Mouse (Mus musculus) intestine, postnatal 0 days (tissue): ENCODE results near the gene Cdx4. TPM values are rescaled to one million over a fixed set of nuclear protein-coding genes. Genes with fewer than 3 reads are reported as not detected.

Experiments used
- ATAC-seq: fragments of 200-750 bp; cut with Nextera tagmentation; 2 replicates; pipeline ENCODE4 v1.8.0; 2017; ENCODE audit warnings: mild to moderate bottlenecking, moderate TSS enrichment, moderate library complexity
- H3K27ac ChIP-seq: fragments of 300-500 bp; sonication (generic); 2 replicates; pipeline ENCODE4 v1.5.1; 2014; ENCODE audit warnings: mild to moderate bottlenecking, low read depth, low read length, moderate library complexity
- H3K27me3 ChIP-seq: fragments of 300-500 bp; sonication (generic); replicated peaks from 2 replicates; pipeline ENCODE4 v1.6.1; 2014; ENCODE audit warnings: low read length, mixed read lengths; ENCODE audit not compliant: control insufficient read depth, insufficient read depth
- H3K36me3 ChIP-seq: fragments of 300-500 bp; sonication (generic); 2 replicates; pipeline ENCODE4 v1.6.1; 2014; ENCODE audit warnings: mild to moderate bottlenecking, moderate library complexity; ENCODE audit not compliant: control insufficient read depth, insufficient read depth
- H3K4me1 ChIP-seq: fragments of 300-500 bp; sonication (generic); replicated peaks from 2 replicates; pipeline ENCODE4 v1.6.1; 2014; ENCODE audit warnings: antibody characterized with exemption, low read length, mixed read lengths; ENCODE audit not compliant: control insufficient read depth, insufficient read depth
- H3K4me2 ChIP-seq: fragments of 300-500 bp; sonication (generic); replicated peaks from 2 replicates; pipeline ENCODE4 v1.6.1; 2014; ENCODE audit warnings: low read depth, mild to moderate bottlenecking, moderate library complexity
- H3K4me3 ChIP-seq: fragments of 300-500 bp; sonication (generic); 2 replicates; pipeline ENCODE4 v1.5.1; 2014; ENCODE audit warnings: low read depth, low read length
- H3K9ac ChIP-seq: fragments of 300-500 bp; sonication (generic); 2 replicates; pipeline ENCODE4 v1.6.1; 2014; ENCODE audit warnings: mild to moderate bottlenecking, low read depth, low read length
- H3K9me3 ChIP-seq: fragments of 300-500 bp; sonication (generic); 2 replicates; pipeline ENCODE4 v1.6.1; 2016; ENCODE audit warnings: mixed run types; ENCODE audit not compliant: control insufficient read depth
- CTCF ChIP-seq: sonication (generic); IDR thresholded peaks from 2 replicates; pipeline ENCODE4 v1.5.1; 2016; ENCODE audit warnings: low read depth, mild to moderate bottlenecking, control low read depth, antibody characterized with exemption, moderate library complexity
- WGBS: fragments of 180-500 bp; shearing (Covaris S2); extraction: QIAGEN DNeasy Blood & Tissue Kit; methylation state at CpG from one replicate; pipeline ENCODE4 v1.1.7; 2014; 5-methylcytosine and 5-hydroxymethylcytosine counted together
- polyA plus RNA-seq: library from polyadenylated mRNA; unstranded; fragments of >200 nt; fragmentation: Nextera tagmentation; extraction: Ambion mirVana; gene quantifications from 2 replicates; pipeline ENCODE4 v1.2.1, GENCODE M21; 2015

The Cdx4 gene
- not detected in 2 replicates for polyA plus RNA-seq

DNA sequence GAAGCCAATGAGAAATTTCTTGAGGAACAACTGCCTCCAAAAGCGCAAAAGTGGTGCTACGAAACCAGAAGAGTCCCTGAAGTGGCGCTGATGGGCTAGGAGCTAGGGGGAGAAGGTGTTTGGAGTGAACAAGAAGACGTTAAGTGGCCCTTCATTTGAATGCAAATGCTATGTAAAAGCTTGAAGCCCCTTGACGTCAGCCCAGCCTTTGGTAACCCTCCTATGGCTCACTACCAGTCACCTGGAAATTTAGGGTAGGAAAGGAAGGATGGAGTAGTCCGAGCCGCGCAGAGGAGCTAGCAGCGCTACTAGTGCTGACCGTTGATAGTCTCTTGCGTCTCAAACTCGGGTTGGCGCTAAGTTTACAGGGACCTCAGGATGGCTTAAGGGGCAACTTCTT is at the start of gene Cdx4:
Gene Cdx4, plus strand, starts transcription at position 253 of the 400 bp plus-strand sequence.
- 0 out of 2 replicates have a peak within 1 kb of the TSS, but pooled peaks have one; percentile 3 for H3K4me3 ChIP-seq
- no peak within 1 kb of the TSS for H3K9ac ChIP-seq
- no peaks in the 10 kb centered on the region for H3K4me1 ChIP-seq
- ATAC-seq = no peak
- H3K9me3 ChIP-seq = no peaks in the 10 kb centered on the region
- no peak for TF ChIP-seq CTCF
- H3K27me3 ChIP-seq = peaks cover 22% of the 10 kb centered on the region; the same call in 1 of the 2 replicates
- WGBS = 48% methylated on average over 13 of the region's 13 CpGs
- no peak within 1 kb of the TSS for H3K4me2 ChIP-seq
- no peak within 1 kb of the TSS for H3K27ac ChIP-seq
- no peaks in the 10 kb centered on the region for H3K36me3 ChIP-seq

DNA sequence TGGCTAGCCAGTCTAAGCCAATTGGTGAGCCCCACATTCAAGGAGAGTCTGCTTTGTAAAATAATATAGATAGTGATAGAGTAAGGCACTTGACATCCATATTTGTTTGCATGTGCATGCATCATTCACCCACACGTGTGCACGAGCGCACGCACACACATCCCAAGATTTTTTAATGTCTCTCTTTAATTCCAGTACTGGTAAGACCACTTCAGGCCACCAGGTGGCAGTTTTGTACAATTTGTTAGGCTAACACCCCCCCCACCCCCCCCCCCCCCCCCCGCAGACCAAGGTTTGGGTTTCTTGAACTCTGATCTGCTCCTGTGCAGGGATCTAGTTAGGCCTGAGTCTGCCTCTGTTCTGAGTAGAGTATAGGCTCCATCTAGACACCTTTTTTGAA is 46.9 kb upstream of the Cdx4 start:
- H3K9ac ChIP-seq = no peak overlapping the region
- TF ChIP-seq CTCF = peak; percentile 40
- 77% methylated on average over 4 of the region's 5 CpGs for WGBS
- no peaks in the 10 kb centered on the region for H3K27me3 ChIP-seq
- no peak overlapping the region for H3K27ac ChIP-seq
- H3K9me3 ChIP-seq = no peaks in the 10 kb centered on the region
- H3K36me3 ChIP-seq = no peaks in the 10 kb centered on the region
- H3K4me3 ChIP-seq = no peak overlapping the region
- ATAC-seq = no peak
- no peak overlapping the region for H3K4me2 ChIP-seq
- no peaks in the 10 kb centered on the region for H3K4me1 ChIP-seq

DNA sequence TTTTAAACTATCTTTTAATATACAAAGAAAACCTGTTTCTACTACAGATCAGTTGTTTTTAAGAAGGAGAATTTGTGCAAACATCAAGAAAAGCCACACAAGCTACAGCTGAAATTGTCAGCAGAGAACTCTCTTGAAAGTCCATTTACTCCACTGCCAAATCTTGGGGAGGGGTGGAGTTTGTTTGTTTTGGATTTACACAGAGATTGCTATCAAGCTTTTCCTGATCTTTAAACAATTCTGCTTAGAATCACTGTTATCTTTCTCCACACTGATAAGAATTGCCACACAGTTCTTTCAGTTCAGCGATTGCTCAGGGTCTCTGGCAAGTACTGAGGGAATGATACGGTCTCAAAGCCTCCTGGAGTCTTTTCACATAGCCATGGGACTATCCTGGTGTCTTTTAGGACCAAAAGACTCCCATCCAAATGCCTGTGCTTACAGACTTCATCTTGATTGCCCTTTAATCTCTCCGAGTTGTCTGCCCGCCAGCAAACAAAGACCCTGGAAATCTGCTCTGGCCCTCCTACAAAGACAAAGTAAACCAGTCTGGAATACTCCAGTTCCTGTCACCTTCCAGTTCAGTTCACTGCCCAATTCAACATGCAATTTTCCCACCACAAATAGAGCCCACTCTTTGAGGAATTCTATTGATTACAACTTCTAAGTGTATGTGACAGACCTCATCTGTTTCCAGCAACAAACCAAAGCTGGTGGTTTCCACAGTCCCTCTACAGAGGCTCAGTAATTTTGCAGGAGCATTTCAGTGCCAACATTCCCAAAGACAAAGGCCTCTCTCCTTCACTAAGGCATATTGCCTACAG is 34.1 kb upstream of the Cdx4 start:
- no peak for ATAC-seq
- no peak for TF ChIP-seq CTCF
- no peaks in the 10 kb centered on the region for H3K36me3 ChIP-seq

DNA sequence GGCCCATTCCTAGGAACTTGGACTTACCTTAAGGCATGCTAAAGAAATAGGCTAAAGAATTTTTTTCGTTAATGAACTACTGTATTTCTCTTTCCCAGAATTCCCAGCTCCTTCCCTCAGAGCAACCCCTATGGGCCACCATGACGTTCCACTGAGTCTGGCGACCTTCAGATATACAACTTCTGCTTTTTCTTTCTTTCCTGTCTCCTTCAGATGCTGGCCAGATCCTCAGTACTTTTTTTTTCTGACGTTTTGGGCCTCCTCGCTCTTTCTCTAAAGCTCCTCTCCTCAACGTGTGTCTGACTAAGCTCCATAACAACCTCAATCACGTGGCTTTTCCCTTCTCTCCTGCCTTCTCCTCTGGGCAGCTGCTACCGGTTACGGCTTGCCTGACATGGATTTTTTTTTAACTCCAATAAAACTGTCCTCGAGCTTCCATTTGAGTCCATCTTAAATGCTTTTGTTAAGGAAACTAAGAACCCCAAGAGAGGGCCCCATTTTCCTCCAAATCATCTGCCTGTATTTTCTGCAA is 33.3 kb upstream of the Cdx4 start:
- peak overlapping the region; percentile 35; the same call in 1 of the 2 replicates for H3K4me2 ChIP-seq
- WGBS = 25% methylated on average over 10 of the region's 10 CpGs
- no peak overlapping the region for H3K27ac ChIP-seq
- no peaks in the 10 kb centered on the region for H3K9me3 ChIP-seq
- H3K4me1 ChIP-seq = no peaks in the 10 kb centered on the region
- ATAC-seq = no peak
- H3K36me3 ChIP-seq = no peaks in the 10 kb centered on the region
- TF ChIP-seq CTCF = no peak
- no peaks in the 10 kb centered on the region for H3K27me3 ChIP-seq
- no peak overlapping the region for H3K9ac ChIP-seq
- no peak overlapping the region for H3K4me3 ChIP-seq

More for the DNA sequence above, 34.1 kb upstream of the Cdx4 start:
- Histone ChIP-seq H3K9me3 (no peaks in the 10 kb centered on the region), H3K4me1 (no peaks in the 10 kb centered on the region), H3K27me3 (no peaks in the 10 kb centered on the region), H3K4me2 (no peak overlapping the region), H3K4me3 (no peak overlapping the region), H3K9ac (no peak overlapping the region), H3K27ac (no peak overlapping the region)
- WGBS = 35% methylated on average over 4 of the region's 4 CpGs

DNA sequence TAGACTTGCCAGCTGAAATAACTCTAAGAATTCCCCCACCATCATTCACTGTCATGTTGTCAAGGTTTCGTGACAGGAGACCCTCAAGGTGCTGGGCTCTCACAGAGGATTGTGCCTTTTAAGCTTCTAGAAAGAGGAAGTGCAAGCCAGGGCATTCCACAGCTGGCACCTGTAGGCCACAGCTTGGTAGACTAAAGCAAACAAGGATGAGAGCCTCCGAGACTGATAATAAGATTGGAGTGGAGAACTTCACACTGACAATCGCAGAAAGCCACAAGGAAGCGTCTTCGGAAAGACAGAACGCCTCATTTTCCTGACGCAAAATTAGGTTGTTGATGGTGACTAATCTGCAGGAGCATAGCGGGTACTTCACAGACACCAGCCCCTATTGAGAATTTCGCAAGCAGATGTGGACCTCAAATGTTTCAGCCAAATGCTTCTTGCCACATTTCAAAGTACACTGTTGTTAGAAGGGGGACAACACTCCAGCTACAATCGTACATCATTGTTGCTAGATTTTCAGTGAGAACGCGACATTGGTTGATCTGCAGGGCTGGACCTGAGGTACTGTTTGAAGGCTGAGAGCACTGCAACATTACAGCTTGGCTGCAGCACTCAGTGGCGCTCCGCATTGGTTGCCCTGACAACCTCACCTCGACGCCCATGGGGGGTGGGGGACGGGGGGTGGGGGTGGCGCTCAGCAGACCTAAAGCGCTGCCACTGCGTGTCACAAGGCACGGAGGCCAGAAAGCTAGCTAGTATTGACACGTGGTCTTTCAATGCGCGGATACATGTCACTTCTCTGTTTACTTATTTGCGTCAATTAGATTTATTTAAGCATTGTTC is 32.5 kb upstream of the Cdx4 start:
- no peak for TF ChIP-seq CTCF
- no peak overlapping the region for H3K4me3 ChIP-seq
- H3K9ac ChIP-seq = no peak overlapping the region
- no peaks in the 10 kb centered on the region for H3K27me3 ChIP-seq
- H3K9me3 ChIP-seq = no peaks in the 10 kb centered on the region
- 33% methylated on average over 25 of the region's 25 CpGs for WGBS
- H3K27ac ChIP-seq = no peak overlapping the region
- no peaks in the 10 kb centered on the region for H3K4me1 ChIP-seq
- ATAC-seq = no peak
- H3K36me3 ChIP-seq = no peaks in the 10 kb centered on the region
- peak overlapping the region; percentile 35 for H3K4me2 ChIP-seq

DNA sequence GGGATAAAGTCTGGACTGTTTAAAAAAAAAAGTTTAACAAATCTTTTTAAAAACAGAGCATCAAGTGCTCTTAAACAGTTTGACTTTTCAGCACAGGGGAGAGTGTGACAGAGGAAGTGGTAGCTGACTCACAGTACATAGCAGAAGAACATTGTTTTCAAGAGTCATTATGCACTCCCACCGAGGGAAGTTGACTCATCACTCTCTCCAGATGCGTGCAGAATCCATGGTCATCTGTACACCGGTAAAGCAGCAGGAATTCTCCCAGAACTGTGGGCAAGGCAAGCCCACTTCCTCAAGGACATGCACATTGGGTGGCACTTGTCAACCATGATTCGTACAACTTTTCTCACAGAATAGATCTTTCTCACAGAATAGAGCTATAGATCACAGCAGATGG is 22.3 kb upstream of the Cdx4 start:
- no peak overlapping the region for H3K9ac ChIP-seq
- 55% methylated on average over 4 of the region's 4 CpGs for WGBS
- ATAC-seq = no peak

More for the DNA sequence above, 22.3 kb upstream of the Cdx4 start:
- no peak for TF ChIP-seq CTCF
- no peaks in the 10 kb centered on the region for H3K27me3 ChIP-seq
- H3K36me3 ChIP-seq = no peaks in the 10 kb centered on the region
- H3K4me1 ChIP-seq = no peaks in the 10 kb centered on the region
- no peak overlapping the region for H3K4me2 ChIP-seq
- no peak overlapping the region for H3K4me3 ChIP-seq
- H3K27ac ChIP-seq = no peak overlapping the region
- no peaks in the 10 kb centered on the region for H3K9me3 ChIP-seq
